ENCODE assay signal across 14 mouse cellular contexts in the genomic region with DNA sequence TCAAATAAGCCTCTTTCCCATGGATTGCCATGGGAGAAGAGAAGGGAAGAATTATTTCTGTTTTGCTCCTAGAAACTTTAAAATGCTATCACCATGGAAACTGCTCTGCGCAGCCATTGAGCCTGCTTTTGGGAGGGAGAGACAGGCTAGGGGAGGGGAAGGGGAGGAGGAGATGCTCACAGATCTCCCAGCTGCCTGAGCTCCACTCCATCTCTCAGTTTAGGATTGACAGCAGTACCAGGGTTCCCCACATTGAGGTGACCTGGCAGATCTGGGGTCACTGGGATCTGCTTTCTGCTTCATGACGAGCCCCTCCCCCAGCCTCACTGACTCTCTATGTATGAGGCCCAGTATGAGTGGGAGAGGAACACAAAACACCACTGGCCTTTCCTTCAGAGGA.
DNase-seq lines count a peak whose midpoint lies in the region; ATAC-seq and TF ChIP-seq lines count a peak whose summit lies in the region.
"Had no signal": no experiment of that assay in that cellular context is flagged by ENCODE, and none has a peak within 500 bp of the region (broad histone marks: within the 10 kb centered on the region; RNA-seq: fewer than 3 reads in every experiment).

No protein-coding gene starts in this region.

- H3K4me2 ChIP-seq in hindbrain, postnatal 0 days (ENCODE audit: low read depth, low read length) = no peak overlapping the region
- no peak overlapping the region for H3K4me2 ChIP-seq in midbrain, postnatal 0 days (ENCODE audit: low read depth, low read length, poor library complexity, severe bottlenecking)
- H3K4me2 ChIP-seq: heart, embryonic 13.5 days; limb, embryonic 12.5 days; lung, embryonic 15.5 days had no signal

- H3K9ac ChIP-seq in hindbrain, postnatal 0 days (replicated peaks; ENCODE audit: low read length) = no peak overlapping the region
- H3K9ac ChIP-seq in midbrain, postnatal 0 days (replicated peaks; ENCODE audit: low read length, poor library complexity, severe bottlenecking) = no peak overlapping the region
- H3K9ac ChIP-seq: heart, embryonic 13.5 days; limb, embryonic 12.5 days; lung, embryonic 15.5 days had no signal

- DNase-seq in brain, adult 2 months (ENCODE audit: low read depth, low spot score) = peak; percentile 91
- DNase-seq in brain, embryonic 18.5 days (ENCODE audit: low read depth, low spot score) = peak; percentile 64
- DNase-seq in hindbrain, postnatal 0 days (ENCODE audit: low spot score) = peak; percentile 72
- DNase-seq in midbrain, postnatal 0 days (ENCODE audit: low spot score) = peak; percentile 69
- DNase-seq in gastrocnemius, postnatal 4 days (ENCODE audit: low spot score in 2 of 2) = no peak
- DNase-seq in heart, adult 8-10 months (ENCODE audit: low spot score) = no peak
- DNase-seq: adrenal gland, postnatal 10 days; kidney, adult 11 months; thymus, postnatal 36 days had no signal

- peak; percentile 80 for ATAC-seq in hindbrain, postnatal 0 days
- ATAC-seq in midbrain, postnatal 0 days (ENCODE audit: low FRiP score) = peak; percentile 79
- ATAC-seq in CD4-positive, CD25-positive, alpha-beta regulatory T cell, adult 4 months = no peak

- H3K36me3 ChIP-seq in hindbrain, postnatal 0 days (ENCODE audit: insufficient read depth, low read length) = no peaks in the 10 kb centered on the region
- no peaks in the 10 kb centered on the region for H3K36me3 ChIP-seq in midbrain, postnatal 0 days (ENCODE audit: insufficient read depth, low read length)
- H3K36me3 ChIP-seq: G1E; heart, embryonic 13.5 days; limb, embryonic 12.5 days; lung, embryonic 15.5 days had no signal

- peak overlapping the region; percentile 48; the same call in 1 of the 2 replicates for H3K27ac ChIP-seq in hindbrain, postnatal 0 days
- H3K27ac ChIP-seq in midbrain, postnatal 0 days (ENCODE audit: low read depth, low read length) = peak overlapping the region; percentile 57
- H3K27ac ChIP-seq: heart, embryonic 13.5 days; limb, embryonic 12.5 days; lung, embryonic 15.5 days had no signal

- H3K4me3 ChIP-seq in hindbrain, postnatal 0 days (ENCODE audit: low read length) = no peak overlapping the region
- H3K4me3 ChIP-seq in midbrain, postnatal 0 days (ENCODE audit: low read depth, low read length) = no peak overlapping the region
- H3K4me3 ChIP-seq: heart, embryonic 13.5 days; limb, embryonic 12.5 days; lung, embryonic 15.5 days had no signal

- H3K27me3 ChIP-seq in hindbrain, postnatal 0 days (ENCODE audit: insufficient read depth, low read length) = no peaks in the 10 kb centered on the region
- no peaks in the 10 kb centered on the region for H3K27me3 ChIP-seq in midbrain, postnatal 0 days (ENCODE audit: insufficient read depth, low read length)
- H3K27me3 ChIP-seq: heart, embryonic 13.5 days; limb, embryonic 12.5 days; lung, embryonic 15.5 days had no signal

- peaks cover 5% of the 10 kb centered on the region; the same call in 1 of the 2 replicates for H3K4me1 ChIP-seq in hindbrain, postnatal 0 days (ENCODE audit: insufficient read depth, low read length)
- H3K4me1 ChIP-seq in midbrain, postnatal 0 days (ENCODE audit: insufficient read depth, low read length) = peaks cover 6% of the 10 kb centered on the region; the same call in 1 of the 2 replicates
- H3K4me1 ChIP-seq: heart, embryonic 13.5 days; lung, embryonic 15.5 days had no signal

- H3K9me3 ChIP-seq in hindbrain, postnatal 0 days (ENCODE audit: low read length) = no peaks in the 10 kb centered on the region
- H3K9me3 ChIP-seq in midbrain, postnatal 0 days (ENCODE audit: low read length) = no peaks in the 10 kb centered on the region
- H3K9me3 ChIP-seq: G1E; heart, embryonic 13.5 days; limb, embryonic 12.5 days; lung, embryonic 15.5 days had no signal

- no peak for TF ChIP-seq CTCF in hindbrain, postnatal 0 days (IDR thresholded peaks at IDR 0.05; ENCODE audit: low read depth)
- no peak for TF ChIP-seq CTCF in midbrain, postnatal 0 days (IDR thresholded peaks at IDR 0.05)

- WGBS in hindbrain, postnatal 0 days = 10% methylated on average over 2 of the region's 2 CpGs
- WGBS in midbrain, postnatal 0 days = 17% methylated on average over 2 of the region's 2 CpGs

Comparison
In these comparisons a context has a peak if more than half of its experiments do, and no peak if none do; other contexts are left out.
1. DNase-seq: peak in brain, adult 2 months (single experiment), brain, embryonic 18.5 days (single experiment), hindbrain, postnatal 0 days (single experiment) and midbrain, postnatal 0 days (single experiment); none in gastrocnemius, postnatal 4 days (0 of 2) and heart, adult 8-10 months (single experiment).